Mouse (Mus musculus): ENCODE measurements around the gene Unkl. TPM values are rescaled to one million over a fixed set of nuclear protein-coding genes. Genes with fewer than 3 reads are reported as not detected.

Unkl gene
- polyA plus RNA-seq, 2 experiments, result 5.9 to 34.8 TPM

GRCm38 (mm10) chr17:25255110-25255509 lies 66.9 kb downstream of the Unkl start:
- Histone ChIP-seq H3K36me3 (replicated peaks; ENCODE audit: control insufficient read depth, insufficient read depth, low read depth) (peaks cover 2% of the 10 kb centered on the region; the same call in 1 of the 2 replicates), H3K9ac (replicated peaks) (no peak overlapping the region), H3K4me2 (ENCODE audit: low read depth) (no peak overlapping the region), H3K27me3 (ENCODE audit: control insufficient read depth, insufficient read depth, low read length) (peaks cover 35% of the 10 kb centered on the region), H3K27ac (no peak overlapping the region), H3K9me3 (ENCODE audit: control insufficient read depth, low read length) (no peaks in the 10 kb centered on the region), H3K4me1 (replicated peaks; ENCODE audit: control insufficient read depth in 2 of 2, insufficient read depth in 2 of 2, low read length in 1 of 2) (no peaks in the 10 kb centered on the region), H3K4me3 (ENCODE audit: insufficient read depth in 1 of 2, low read depth in 2 of 2, low read length in 2 of 2) (no peak overlapping the region)
- 41% methylated on average over 2 of the region's 2 CpGs for WGBS (ENCODE audit: insufficient replicate concordance)
- no peak for TF ChIP-seq CTCF (IDR thresholded peaks at IDR 0.05; ENCODE audit: low read depth)
- TF ChIP-seq EP300 (IDR thresholded peaks at IDR 0.05; ENCODE audit: low read depth), result no peak
- DNase-seq (ENCODE audit: low read depth in 3 of 3, low spot score in 3 of 3) (no peak), ATAC-seq (ENCODE audit: insufficient read depth) (no peak)

- H3K4me2 ChIP-seq (ENCODE audit: low read depth), result peak within 1 kb of the TSS; percentile 56
- H3K4me3 ChIP-seq (ENCODE audit: insufficient read depth in 1 of 2, low read depth in 2 of 2, low read length in 2 of 2), result peak within 1 kb of the TSS; percentile 2 to 29; a peak in 2 of 4 replicates
- peaks cover 35% of the 10 kb centered on the region for H3K27me3 ChIP-seq (ENCODE audit: control insufficient read depth, insufficient read depth, low read length)
- TF ChIP-seq CTCF (IDR thresholded peaks at IDR 0.05; ENCODE audit: low read depth), result no peak
- no peak for TF ChIP-seq EP300 (IDR thresholded peaks at IDR 0.05; ENCODE audit: low read depth)
- WGBS (ENCODE audit: insufficient replicate concordance), result 5% methylated on average over 35 of the region's 35 CpGs
- ATAC-seq (ENCODE audit: insufficient read depth), result no peak
- no peak for DNase-seq (ENCODE audit: low read depth in 3 of 3, low spot score in 3 of 3)
- no peak within 1 kb of the TSS; the same call in 1 of the 2 replicates for H3K9ac ChIP-seq (replicated peaks)
- no peaks in the 10 kb centered on the region for H3K9me3 ChIP-seq (ENCODE audit: control insufficient read depth, low read length)
- no peak within 1 kb of the TSS for H3K27ac ChIP-seq
- peaks cover 2% of the 10 kb centered on the region; the same call in 1 of the 2 replicates for H3K36me3 ChIP-seq (replicated peaks; ENCODE audit: control insufficient read depth, insufficient read depth, low read depth)
- no peaks in the 10 kb centered on the region for H3K4me1 ChIP-seq (replicated peaks; ENCODE audit: control insufficient read depth in 2 of 2, insufficient read depth in 2 of 2, low read length in 1 of 2)
These were observed 68.0 kb downstream of the Unkl start, which contains the start of gene Baiap3 for GRCm38 (mm10) chr17:25256140-25256754. Baiap3 (minus strand) TSS chr17:25256364.

GRCm38 (mm10) chr17:25257804-25258261 lies 69.6 kb downstream of the Unkl start:
- H3K9ac ChIP-seq (replicated peaks), result no peak overlapping the region
- H3K27me3 ChIP-seq (ENCODE audit: control insufficient read depth, insufficient read depth, low read length), result peaks cover 35% of the 10 kb centered on the region
- TF ChIP-seq EP300 (IDR thresholded peaks at IDR 0.05; ENCODE audit: low read depth) (no peak), CTCF (IDR thresholded peaks at IDR 0.05; ENCODE audit: low read depth) (no peak)
- WGBS (ENCODE audit: insufficient replicate concordance), result 45% methylated on average over 6 of the region's 6 CpGs
- ATAC-seq (ENCODE audit: insufficient read depth) (no peak), DNase-seq (ENCODE audit: low read depth in 3 of 3, low spot score in 3 of 3) (no peak)
- no peaks in the 10 kb centered on the region for H3K9me3 ChIP-seq (ENCODE audit: control insufficient read depth, low read length)
- H3K4me1 ChIP-seq (replicated peaks; ENCODE audit: control insufficient read depth in 2 of 2, insufficient read depth in 2 of 2, low read length in 1 of 2), result no peaks in the 10 kb centered on the region
- H3K36me3 ChIP-seq (replicated peaks; ENCODE audit: control insufficient read depth, insufficient read depth, low read depth), result peaks cover 8% of the 10 kb centered on the region
- no peak overlapping the region for H3K4me3 ChIP-seq (ENCODE audit: insufficient read depth in 1 of 2, low read depth in 2 of 2, low read length in 2 of 2)
- no peak overlapping the region for H3K27ac ChIP-seq
- H3K4me2 ChIP-seq (ENCODE audit: low read depth), result no peak overlapping the region

GRCm38 (mm10) chr17:25264453-25264852 lies 76.3 kb downstream of the Unkl start:
- DNase-seq (ENCODE audit: low read depth in 3 of 3, low spot score in 3 of 3), result no peak
- WGBS (ENCODE audit: insufficient replicate concordance), result 74% methylated on average over 3 of the region's 3 CpGs
- Histone ChIP-seq H3K9me3 (ENCODE audit: control insufficient read depth, low read length) (no peaks in the 10 kb centered on the region), H3K9ac (replicated peaks) (no peak overlapping the region), H3K27ac (no peak overlapping the region), H3K4me2 (ENCODE audit: low read depth) (no peak overlapping the region), H3K4me3 (ENCODE audit: insufficient read depth in 1 of 2, low read depth in 2 of 2, low read length in 2 of 2) (no peak overlapping the region), H3K36me3 (replicated peaks; ENCODE audit: control insufficient read depth, insufficient read depth, low read depth) (peaks cover 74% of the 10 kb centered on the region), H3K4me1 (replicated peaks; ENCODE audit: control insufficient read depth in 2 of 2, insufficient read depth in 2 of 2, low read length in 1 of 2) (no peaks in the 10 kb centered on the region), H3K27me3 (ENCODE audit: control insufficient read depth, insufficient read depth, low read length) (no peaks in the 10 kb centered on the region)
- no peak for TF ChIP-seq EP300 (IDR thresholded peaks at IDR 0.05; ENCODE audit: low read depth)
- peak; percentile 68 for TF ChIP-seq CTCF (IDR thresholded peaks at IDR 0.05; ENCODE audit: low read depth)
- no peak for ATAC-seq (ENCODE audit: insufficient read depth)

- Histone ChIP-seq H3K4me1 (replicated peaks; ENCODE audit: control insufficient read depth in 2 of 2, insufficient read depth in 2 of 2, low read length in 1 of 2) (peaks cover 23 to 26% of the 10 kb centered on the region in 2 experiments), H3K9ac (replicated peaks) (no peak overlapping the region; the same call in 1 of the 2 replicates), H3K9me3 (ENCODE audit: control insufficient read depth, low read length) (no peaks in the 10 kb centered on the region), H3K27me3 (ENCODE audit: control insufficient read depth, insufficient read depth, low read length) (no peaks in the 10 kb centered on the region), H3K27ac (no peak overlapping the region), H3K4me3 (ENCODE audit: insufficient read depth in 1 of 2, low read depth in 2 of 2, low read length in 2 of 2) (no peak overlapping the region; a peak in 1 of 4 replicates), H3K36me3 (replicated peaks; ENCODE audit: control insufficient read depth, insufficient read depth, low read depth) (peaks cover 46% of the 10 kb centered on the region), H3K4me2 (ENCODE audit: low read depth) (peak overlapping the region; percentile 99)
- TF ChIP-seq EP300 (IDR thresholded peaks at IDR 0.05; ENCODE audit: low read depth), result no peak
- no peak for TF ChIP-seq CTCF (IDR thresholded peaks at IDR 0.05; ENCODE audit: low read depth)
- ATAC-seq (ENCODE audit: insufficient read depth), result no peak
- 79% methylated on average over 2 of the region's 2 CpGs for WGBS (ENCODE audit: insufficient replicate concordance)
- no peak for DNase-seq (ENCODE audit: low read depth in 3 of 3, low spot score in 3 of 3)
These were observed 82.7 kb downstream of the Unkl start for GRCm38 (mm10) chr17:25270795-25271335.

Data from liver, embryonic 14.5 days (tissue).